ENCODE assay signal across 15 mouse cellular contexts in genomic region chr6:56904330-56904729, GRCm38 (mm10). TPM values are rescaled to one million over a fixed set of nuclear protein-coding genes. Genes with fewer than 3 reads are reported as not detected.
DNase-seq lines count a peak whose midpoint lies in the region; ATAC-seq and TF ChIP-seq lines count a peak whose summit lies in the region.
"Had no signal": no experiment of that assay in that cellular context is flagged by ENCODE, and none has a peak within 500 bp of the region (broad histone marks: within the 10 kb centered on the region; RNA-seq: fewer than 3 reads in every experiment).

No protein-coding gene starts in this region.

- no peak overlapping the region; the same call in 1 of the 2 replicates for H3K9ac ChIP-seq in heart, embryonic 12.5 days
- H3K9ac ChIP-seq in neural tube, embryonic 15.5 days (replicated peaks), result no peak overlapping the region
- H3K9ac ChIP-seq: lung, embryonic 14.5 days; stomach, embryonic 15.5 days had no signal

- peak overlapping the region; percentile 62 for H3K27ac ChIP-seq in heart, embryonic 12.5 days (ENCODE audit: poor library complexity, severe bottlenecking)
- peak overlapping the region; percentile 60; the same call in 1 of the 2 replicates for H3K27ac ChIP-seq in left cerebral cortex, adult 2 months
- 0 out of 2 replicates have a peak overlapping the region, but pooled peaks have one; percentile 11 for H3K27ac ChIP-seq in neural tube, embryonic 15.5 days (replicated peaks)

- DNase-seq in heart, adult 8-10 months (ENCODE audit: low spot score), result no peak
- no peak for DNase-seq in left cerebral cortex, adult 2 months (ENCODE audit: extremely low spot score in 1 of 2, low spot score in 2 of 2)
- DNase-seq in left cerebral cortex, adult 11 months (ENCODE audit: low spot score), result no peak
- no peak for DNase-seq in thymus, postnatal 10 days (ENCODE audit: low spot score in 2 of 2)
- DNase-seq: cerebellum, adult 9-11 months; embryo, embryonic 11 days; gastrocnemius, postnatal 25 days; kidney, postnatal 10 days; lung, embryonic 14.5 days had no signal

- 62% methylated on average over 1 of the region's 1 CpGs for WGBS in heart, embryonic 12.5 days
- WGBS in neural tube, embryonic 15.5 days, result 46% methylated on average over 1 of the region's 1 CpGs

- no peaks in the 10 kb centered on the region for H3K27me3 ChIP-seq in erythroblast, embryonic 14.5 days (ENCODE audit: control insufficient read depth)
- no peaks in the 10 kb centered on the region for H3K27me3 ChIP-seq in heart, embryonic 12.5 days (replicated peaks)
- H3K27me3 ChIP-seq in neural tube, embryonic 15.5 days (replicated peaks), result no peaks in the 10 kb centered on the region
- H3K27me3 ChIP-seq: stomach, embryonic 15.5 days had no signal

- ATAC-seq in erythroblast, adult 5-6 weeks (replicated peaks; ENCODE audit: low FRiP score, poor library complexity, severe bottlenecking), result no peak
- no peak for ATAC-seq in heart, embryonic 12.5 days (ENCODE audit: insufficient number of reproducible peaks, low FRiP score)
- ATAC-seq in neural tube, embryonic 15.5 days (ENCODE audit: low FRiP score), result no peak
- ATAC-seq: midbrain, embryonic 16.5 days had no signal

- TF ChIP-seq CTCF in left cerebral cortex, adult 2 months (IDR thresholded peaks at IDR 0.05), result no peak

- peaks cover 79% of the 10 kb centered on the region for H3K36me3 ChIP-seq in erythroblast, embryonic 14.5 days (ENCODE audit: control insufficient read depth)
- H3K36me3 ChIP-seq in heart, embryonic 12.5 days, result 0 out of 2 replicates have a peak, but pooled peaks cover 3% of the 10 kb centered on the region
- no peaks in the 10 kb centered on the region for H3K36me3 ChIP-seq in neural tube, embryonic 15.5 days
- H3K36me3 ChIP-seq: stomach, embryonic 15.5 days had no signal

- H3K9me3 ChIP-seq in erythroblast, embryonic 14.5 days (ENCODE audit: control insufficient read depth, low read length), result no peaks in the 10 kb centered on the region
- H3K9me3 ChIP-seq in heart, embryonic 12.5 days (replicated peaks), result no peaks in the 10 kb centered on the region
- H3K9me3 ChIP-seq in neural tube, embryonic 15.5 days (replicated peaks), result no peaks in the 10 kb centered on the region
- H3K9me3 ChIP-seq: stomach, embryonic 15.5 days had no signal

- intact Hi-C loops in left cerebral cortex, adult 2 months (cut with DNase I), result no loop called here

- peak overlapping the region; percentile 16 for H3K4me3 ChIP-seq in erythroblast, embryonic 14.5 days (replicated peaks)
- H3K4me3 ChIP-seq in heart, embryonic 12.5 days, result no peak overlapping the region
- no peak overlapping the region for H3K4me3 ChIP-seq in left cerebral cortex, adult 2 months
- H3K4me3 ChIP-seq in neural tube, embryonic 15.5 days (replicated peaks), result no peak overlapping the region
- H3K4me3 ChIP-seq: stomach, embryonic 15.5 days had no signal

- peaks cover 99% of the 10 kb centered on the region for H3K4me1 ChIP-seq in erythroblast, embryonic 14.5 days (ENCODE audit: control insufficient read depth)
- H3K4me1 ChIP-seq in heart, embryonic 12.5 days (replicated peaks), result peaks cover 44% of the 10 kb centered on the region
- H3K4me1 ChIP-seq in neural tube, embryonic 15.5 days, result peaks cover 30% of the 10 kb centered on the region

- no peak overlapping the region for H3K4me2 ChIP-seq in heart, embryonic 12.5 days
- no peak overlapping the region for H3K4me2 ChIP-seq in neural tube, embryonic 15.5 days
- H3K4me2 ChIP-seq: lung, embryonic 14.5 days; stomach, embryonic 15.5 days had no signal

RNA-seq across cellular contexts. Expression of gene Nt5c3, which starts 19.4 kb away (rescaled TPM):
- polyA plus RNA-seq in erythroblast, embryonic 14.5 days (2012), result 21.3 and 22.9 TPM in 2 replicates
- 1,582 and 1,701 TPM in 2 replicates for total RNA-seq in erythroblast, adult 5-6 weeks (2015; ENCODE audit: low replicate concordance)
- total RNA-seq in erythroblast, adult 5-6 weeks (2017; ENCODE audit: low replicate concordance), result 1,564 and 2,163 TPM in 2 replicates
- polyA plus RNA-seq in heart, embryonic 12.5 days (2016; fragmentation: Nextera tagmentation; extraction: Ambion mirVana), result 74.8 and 77.4 TPM in 2 replicates
- total RNA-seq in heart, adult 8-10 months (2022), result 10 to 100 TPM; 71.9 to 85.2 (median 79.4) TPM
- 10 to 100 TPM; 56.1 to 56.6 TPM for total RNA-seq in left cerebral cortex, adult 2 months (2021)
- 137 and 152 TPM in 2 replicates for polyA plus RNA-seq in neural tube, embryonic 15.5 days (2015; fragmentation: Nextera tagmentation; extraction: Ambion mirVana)

RNA-seq across cellular contexts. Expression of gene Vmn1r4, which starts 19.5 kb away (rescaled TPM):
- 0.02 TPM in 1 of 2 replicates, not detected in the other for polyA plus RNA-seq in erythroblast, embryonic 14.5 days (2012)
- 1.5 TPM in 1 of 2 replicates, not detected in the other for total RNA-seq in erythroblast, adult 5-6 weeks (2015; ENCODE audit: low replicate concordance)
- 0.56 and 1.7 TPM in 2 replicates for total RNA-seq in erythroblast, adult 5-6 weeks (2017; ENCODE audit: low replicate concordance)
- 0.10 and 0.12 TPM in 2 replicates for polyA plus RNA-seq in heart, embryonic 12.5 days (2016; fragmentation: Nextera tagmentation; extraction: Ambion mirVana)
- under 1 TPM in 1 of 4 experiments, not detected in 3; 0.22 TPM for total RNA-seq in heart, adult 8-10 months (2022)
- total RNA-seq in left cerebral cortex, adult 2 months (2021), result under 1 TPM; 0.16 to 0.27 TPM
- polyA plus RNA-seq in neural tube, embryonic 15.5 days (2015; fragmentation: Nextera tagmentation; extraction: Ambion mirVana), result 0.58 and 0.82 TPM in 2 replicates

Comparison
In these comparisons a context has a peak if more than half of its experiments do, and no peak if none do; other contexts are left out.
1. H3K27ac ChIP-seq: peak in every context shown above with its lines; median percentile 62 in heart, embryonic 12.5 days; 60 in left cerebral cortex, adult 2 months; 11 in neural tube, embryonic 15.5 days.
2. RNA of gene Nt5c3, which starts 19.4 kb away (total RNA-seq): 1,564 to 2,163 TPM in erythroblast, adult 5-6 weeks; 71.9 to 85.2 TPM in heart, adult 8-10 months and 56.1 to 56.6 TPM in left cerebral cortex, adult 2 months; every median in the first group is over 10 times any median in the second.